Mouse (Mus musculus): ENCODE results near the gene Arl5c.

Gene Arl5c

DNA sequence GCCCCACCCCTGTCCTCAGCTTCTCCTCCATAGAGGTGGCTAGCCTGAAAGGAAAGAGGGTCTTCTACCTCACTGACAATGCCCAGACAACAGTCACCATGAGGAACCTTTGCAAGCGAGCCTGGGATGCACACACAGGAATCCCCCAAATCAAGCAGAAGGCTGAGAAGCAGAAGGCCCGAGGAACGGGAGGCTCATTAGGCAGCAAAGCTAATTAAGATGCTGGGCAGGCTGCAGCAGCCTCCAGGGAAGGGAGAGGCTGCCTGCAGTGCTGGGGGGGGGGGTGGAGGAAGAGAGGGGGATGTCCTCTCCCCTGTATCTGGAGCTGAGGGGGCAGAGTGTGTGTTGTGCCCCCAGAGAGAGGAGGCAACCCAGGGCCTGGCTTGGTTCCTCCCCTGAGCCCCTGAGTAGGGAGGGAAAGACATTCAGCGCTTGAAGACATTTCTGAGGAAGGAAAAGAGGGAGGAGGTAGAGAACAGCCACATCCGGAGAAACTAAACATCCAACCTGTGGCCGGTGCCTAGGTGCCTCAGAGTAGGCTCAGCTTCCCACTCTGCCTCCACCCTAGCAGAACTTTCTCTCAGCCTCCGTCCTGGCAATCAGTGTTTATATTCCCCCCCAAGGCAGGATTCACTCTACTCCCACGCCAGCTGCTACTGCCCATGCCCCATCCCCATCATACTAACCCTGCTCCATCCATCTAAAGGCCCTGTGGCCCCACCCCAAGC lies 24.1 kb upstream of the Arl5c start:
- DNase-seq (ENCODE audit: low read depth), result peak; percentile 64

DNA sequence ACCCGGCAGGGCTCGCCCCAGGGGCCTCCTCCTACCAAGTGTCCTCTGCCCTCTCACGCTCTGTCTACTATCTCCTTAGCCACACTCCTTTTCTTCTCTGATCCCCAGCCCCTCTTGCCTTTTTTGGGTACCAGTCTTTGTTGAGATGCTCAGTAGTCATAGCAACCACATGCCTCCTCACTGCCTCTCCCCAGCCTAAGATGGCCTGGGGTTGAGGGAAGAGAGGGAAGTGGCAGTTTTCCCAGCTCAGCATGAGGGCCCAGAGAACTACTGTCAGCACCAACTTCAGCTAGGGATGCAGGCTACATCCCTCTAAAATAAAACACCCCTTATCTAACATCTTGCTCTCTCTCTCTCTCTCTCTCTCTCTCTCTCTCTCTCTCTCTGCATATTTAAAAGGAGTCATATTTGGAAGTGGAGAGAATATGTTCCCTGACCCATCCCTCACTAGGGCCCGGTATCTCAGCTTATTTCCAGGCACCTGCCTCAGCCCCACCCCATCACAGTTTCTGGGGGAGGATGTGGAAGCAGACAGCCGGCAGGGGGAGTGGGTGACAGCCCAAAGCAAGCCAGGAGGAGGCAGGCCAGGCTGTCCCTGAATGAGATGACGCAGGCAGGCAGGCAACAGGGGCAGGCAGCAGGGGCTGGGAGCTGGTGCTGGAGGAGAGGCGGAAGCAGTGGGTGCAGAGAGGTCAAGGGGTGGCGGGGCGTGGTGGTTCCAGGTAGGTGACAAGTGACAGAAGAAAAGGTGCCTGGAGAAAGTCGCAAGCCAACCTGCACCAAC lies 23.1 kb upstream of the Arl5c start:
- DNase-seq (ENCODE audit: low read depth), result peak; percentile 76

DNA sequence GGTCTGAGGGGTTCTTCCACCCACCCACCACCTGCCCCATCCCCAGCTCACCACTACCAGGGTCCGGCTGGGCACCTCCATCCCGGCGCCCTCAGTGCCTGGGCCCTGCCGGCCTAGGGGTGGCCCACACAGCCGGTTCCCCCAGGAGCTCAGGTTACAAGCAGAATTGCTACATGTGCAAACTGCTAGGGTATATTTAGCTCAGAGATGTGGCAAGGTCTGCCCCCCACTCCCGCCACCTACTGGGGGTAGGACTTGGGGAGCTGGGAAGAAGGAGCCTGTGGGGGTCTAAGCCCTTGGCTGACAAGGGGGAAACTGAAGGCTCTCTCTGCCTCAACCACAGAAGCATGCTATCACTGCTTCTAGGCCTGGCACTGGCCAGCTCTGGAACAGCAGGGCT lies 22.2 kb upstream of the Arl5c start:
- DNase-seq (ENCODE audit: low read depth), result no peak

DNA sequence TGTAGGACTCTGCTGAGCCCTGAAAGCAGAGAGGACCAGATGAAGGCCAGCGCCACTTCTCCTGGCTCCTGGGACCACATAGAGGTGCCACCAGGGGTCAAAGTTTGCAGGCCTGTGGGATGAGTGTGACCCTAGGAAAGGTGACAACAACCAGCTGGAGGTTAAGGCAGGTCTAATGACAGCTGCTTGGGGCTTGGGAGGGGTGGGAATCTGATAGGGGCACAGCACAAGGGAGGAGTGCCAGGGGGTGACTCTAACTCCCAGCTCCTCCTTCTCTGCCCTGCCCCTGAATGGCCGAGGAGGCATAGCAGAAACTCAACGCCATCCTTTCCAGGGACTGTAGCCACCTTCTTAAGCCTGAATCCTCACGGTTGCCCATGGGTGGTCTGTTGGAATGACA lies 20.8 kb upstream of the Arl5c start:
- no peak for DNase-seq (ENCODE audit: low read depth)

DNA sequence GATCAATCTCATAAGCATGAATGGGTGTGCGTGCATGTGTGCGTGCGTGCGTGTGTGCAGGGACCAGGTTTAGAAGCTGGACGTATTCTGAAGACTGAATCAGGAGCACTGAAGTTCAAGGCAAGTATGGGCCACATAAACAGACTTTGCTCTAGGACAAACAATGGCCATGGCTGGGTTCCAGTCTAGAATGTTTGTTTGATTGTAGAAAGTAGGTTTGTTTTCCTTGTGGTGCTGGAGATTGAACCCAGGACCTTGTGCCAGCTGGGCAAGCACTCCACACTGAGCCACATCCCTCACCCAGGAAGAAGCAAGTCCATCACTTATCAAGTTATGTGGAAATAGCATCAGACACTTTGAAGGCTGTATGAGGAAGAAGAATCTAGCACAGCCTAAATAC lies 20.2 kb upstream of the Arl5c start:
- DNase-seq (ENCODE audit: low read depth), result no peak

DNA sequence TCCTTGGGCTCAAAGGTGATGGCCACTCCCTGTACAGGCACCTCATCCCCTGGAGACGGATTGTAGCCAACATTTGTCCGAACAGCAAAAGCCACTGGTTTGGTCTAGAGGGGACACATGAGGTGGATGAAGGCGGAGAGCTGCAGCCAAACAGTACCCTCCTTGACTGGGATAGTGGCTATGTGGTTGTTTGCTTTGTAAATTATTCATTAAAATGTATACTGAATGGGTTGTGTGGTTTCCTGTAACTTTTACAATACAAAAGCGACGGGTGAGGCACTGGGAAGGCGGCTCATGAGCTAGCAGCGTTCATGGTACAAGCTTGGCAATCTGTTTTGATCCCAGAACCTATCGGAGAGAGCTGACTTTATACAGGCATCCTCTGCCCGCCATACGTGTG lies 16.9 kb upstream of the Arl5c start:
- no peak for DNase-seq (ENCODE audit: low read depth)

DNA sequence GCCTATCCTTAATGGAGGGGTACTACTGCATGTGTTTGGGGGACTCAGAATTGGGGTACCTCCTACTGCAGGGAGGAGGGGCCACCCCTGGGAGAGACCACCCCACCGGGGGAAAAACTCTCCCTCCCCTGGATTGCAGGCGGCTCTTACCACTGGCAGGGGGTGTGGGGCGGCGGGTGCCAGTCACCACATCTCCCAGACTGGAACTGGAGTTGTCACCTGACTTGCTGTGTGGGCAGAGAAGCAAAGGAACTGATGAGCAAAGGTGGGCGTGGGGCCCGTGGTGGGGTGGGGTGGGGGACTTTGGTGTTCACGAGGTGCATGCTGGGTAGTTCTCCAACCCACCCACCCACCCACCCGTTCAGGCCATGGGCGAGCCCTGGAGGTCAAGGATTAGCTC lies 15.7 kb upstream of the Arl5c start:
- DNase-seq (ENCODE audit: low read depth), result no peak

DNA sequence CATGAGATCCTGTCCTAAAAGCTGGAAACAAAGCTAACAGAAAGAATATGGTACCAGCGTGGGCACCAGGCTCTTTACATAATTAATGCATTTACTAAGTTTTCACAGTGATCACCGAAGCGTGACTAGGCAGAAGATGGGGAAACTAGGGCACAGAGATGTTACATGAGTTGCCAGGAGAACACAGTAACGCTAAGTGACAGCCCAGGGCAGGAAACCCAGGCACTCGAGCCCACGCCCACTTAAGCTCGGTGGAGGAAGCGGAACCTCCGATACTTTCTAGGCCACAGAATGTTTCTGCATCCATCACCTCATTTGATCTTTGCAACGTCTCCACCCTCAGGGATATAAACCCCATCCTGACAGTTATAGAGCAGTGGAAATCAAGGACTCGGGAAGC lies 12.1 kb upstream of the Arl5c start:
- no peak for DNase-seq (ENCODE audit: low read depth)

DNA sequence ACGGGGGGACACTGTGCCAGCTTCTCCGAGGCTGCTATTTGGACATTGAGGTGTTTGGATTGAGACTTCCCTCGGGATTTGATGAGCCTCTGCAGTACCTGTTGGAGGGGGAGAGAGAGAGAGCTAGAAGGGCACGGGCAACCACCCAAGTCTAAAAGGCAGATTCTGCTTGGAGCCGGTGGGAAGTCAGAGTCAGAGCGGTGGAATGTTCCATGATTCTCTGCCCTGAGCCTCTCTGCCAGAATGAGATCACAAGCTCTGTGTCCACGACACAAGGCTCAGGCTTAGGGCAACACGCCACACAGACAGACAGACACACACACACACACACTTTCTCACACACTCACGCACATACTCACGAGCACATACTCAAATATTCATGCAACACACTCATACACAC lies 9.7 kb upstream of the Arl5c start:
- no peak for DNase-seq (ENCODE audit: low read depth)

DNA sequence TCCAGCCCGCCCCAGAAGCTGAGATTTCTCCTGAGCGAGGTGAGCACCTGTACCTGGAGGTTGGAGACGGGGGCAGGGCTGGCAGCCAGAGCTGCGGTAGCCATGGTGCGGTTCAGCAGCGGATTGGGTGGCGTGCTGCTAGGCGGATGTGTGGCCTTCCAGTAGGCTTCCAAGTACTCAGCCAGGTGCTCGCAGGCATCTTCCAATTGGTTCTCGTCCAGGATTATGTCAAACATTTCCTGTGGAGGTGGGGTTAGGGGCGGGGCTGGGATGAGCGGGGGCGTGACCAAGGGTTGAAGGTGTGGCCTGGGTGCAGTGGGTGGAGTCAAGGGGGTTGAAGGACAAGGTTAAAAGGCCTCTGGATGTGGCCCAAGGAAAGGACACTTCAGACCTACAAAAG lies 9.1 kb upstream of the Arl5c start:
- DNase-seq (ENCODE audit: low read depth), result no peak

DNA sequence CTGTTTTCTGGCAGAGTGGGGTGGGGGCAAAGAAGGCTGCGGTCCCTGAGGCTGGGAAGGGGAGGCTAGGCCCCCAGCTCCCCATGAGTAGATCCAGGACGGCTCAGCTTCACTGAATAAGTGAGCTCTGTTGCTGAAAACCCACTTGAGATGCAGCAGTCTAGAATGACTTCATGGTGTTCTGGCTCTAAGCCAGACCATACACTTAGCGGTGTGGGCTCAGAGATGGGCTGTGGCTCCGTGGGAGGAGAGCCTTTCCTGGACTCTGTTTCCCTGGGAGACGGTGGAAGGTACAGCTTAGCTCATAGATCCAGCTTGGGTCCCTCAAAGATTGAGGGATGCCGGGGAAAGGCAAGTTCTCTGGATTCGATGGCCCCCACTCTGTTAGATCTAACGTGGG lies 8.2 kb upstream of the Arl5c start:
- no peak for DNase-seq (ENCODE audit: low read depth)

DNA sequence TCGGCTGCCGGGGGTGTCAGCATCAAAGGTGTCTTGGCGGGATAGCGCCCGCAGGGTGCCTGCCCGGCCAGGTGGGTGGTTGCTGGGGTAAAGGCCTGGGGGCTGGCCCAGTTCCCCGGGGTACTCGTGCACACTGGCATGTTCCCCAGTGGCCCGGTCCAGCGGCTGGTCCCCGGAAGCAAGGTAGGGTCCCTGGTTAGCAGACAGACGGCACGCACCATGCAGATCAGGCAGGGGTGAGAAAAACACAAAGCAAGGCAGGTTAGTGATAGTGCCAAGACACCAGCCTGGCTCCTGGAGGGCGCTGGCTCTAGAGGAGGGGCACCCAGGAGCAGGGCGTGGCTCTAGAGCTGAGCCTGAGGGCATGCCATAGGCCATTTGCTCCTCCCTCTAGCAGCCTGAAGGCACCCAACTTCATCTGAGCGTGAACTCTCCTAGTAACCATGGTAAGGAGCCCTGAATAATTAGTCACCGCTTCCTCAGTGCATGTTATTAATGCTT lies 7.2 kb upstream of the Arl5c start:
- DNase-seq (ENCODE audit: low read depth), result no peak

DNA sequence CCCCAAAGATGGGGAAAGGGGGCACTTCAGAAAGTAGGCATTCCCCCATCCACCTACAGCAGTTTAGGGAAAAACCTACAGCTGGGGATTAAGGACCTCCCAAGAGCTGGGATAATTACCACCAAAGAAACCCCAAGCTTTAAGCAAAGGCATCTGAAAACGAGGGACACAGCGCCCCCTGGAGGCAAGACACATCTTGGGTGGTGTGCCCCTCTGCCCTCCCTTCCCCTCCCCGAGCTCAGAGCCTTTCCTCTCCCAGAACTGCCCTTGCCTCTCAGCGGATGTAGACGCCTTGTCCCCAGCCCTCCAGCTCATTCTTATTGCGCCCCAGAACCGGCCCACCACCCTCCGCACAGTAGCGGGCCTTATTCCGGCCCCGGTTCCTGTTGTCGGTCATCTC lies 6.6 kb upstream of the Arl5c start:
- peak; percentile 94 for DNase-seq (ENCODE audit: low read depth)

DNA sequence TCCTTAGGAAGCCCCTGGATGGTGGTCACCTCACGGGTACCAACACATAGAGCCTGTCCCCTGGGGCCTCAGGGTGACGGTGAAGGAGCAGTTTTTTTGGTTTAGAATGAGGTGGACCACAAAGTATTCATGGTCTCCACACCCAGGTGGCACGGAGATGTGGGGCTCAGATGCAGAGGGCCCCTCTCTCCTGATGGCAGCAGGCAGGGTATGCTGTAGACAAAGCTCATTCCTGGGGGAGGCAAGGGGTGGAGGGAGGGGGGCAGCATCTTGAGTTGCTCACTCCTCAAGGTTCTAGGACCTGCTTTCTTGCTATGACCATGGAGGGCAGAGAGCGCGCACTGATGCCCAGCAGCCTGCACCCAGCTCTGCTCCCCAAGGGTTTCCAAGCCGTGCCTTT lies 6.0 kb upstream of the Arl5c start:
- DNase-seq (ENCODE audit: low read depth), result peak; percentile 54

DNA sequence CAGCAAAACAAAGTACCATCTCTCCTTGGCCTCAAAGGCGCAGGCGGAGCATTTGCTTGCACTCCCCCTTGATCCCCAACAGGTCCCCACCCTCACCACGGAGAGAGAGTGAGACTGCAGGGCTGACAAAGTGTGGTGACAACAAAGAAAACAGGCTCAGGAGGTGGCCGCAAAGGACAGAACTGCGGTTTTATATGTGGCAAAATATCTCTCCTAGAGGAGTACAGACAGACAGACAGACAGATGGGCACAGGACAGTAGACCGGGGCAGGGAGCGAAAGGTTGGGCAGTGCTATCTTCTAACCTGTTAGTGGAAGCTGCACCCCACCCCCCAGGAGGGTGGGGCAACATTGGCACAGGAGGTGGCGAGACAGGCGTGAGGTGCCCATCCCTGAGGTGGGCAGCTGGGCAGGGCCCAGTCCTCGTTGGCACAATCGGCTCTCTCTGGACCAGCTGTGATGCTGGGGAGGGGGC lies 5.4 kb upstream of the Arl5c start:
- peak; percentile 80 for DNase-seq (ENCODE audit: low read depth)

DNA sequence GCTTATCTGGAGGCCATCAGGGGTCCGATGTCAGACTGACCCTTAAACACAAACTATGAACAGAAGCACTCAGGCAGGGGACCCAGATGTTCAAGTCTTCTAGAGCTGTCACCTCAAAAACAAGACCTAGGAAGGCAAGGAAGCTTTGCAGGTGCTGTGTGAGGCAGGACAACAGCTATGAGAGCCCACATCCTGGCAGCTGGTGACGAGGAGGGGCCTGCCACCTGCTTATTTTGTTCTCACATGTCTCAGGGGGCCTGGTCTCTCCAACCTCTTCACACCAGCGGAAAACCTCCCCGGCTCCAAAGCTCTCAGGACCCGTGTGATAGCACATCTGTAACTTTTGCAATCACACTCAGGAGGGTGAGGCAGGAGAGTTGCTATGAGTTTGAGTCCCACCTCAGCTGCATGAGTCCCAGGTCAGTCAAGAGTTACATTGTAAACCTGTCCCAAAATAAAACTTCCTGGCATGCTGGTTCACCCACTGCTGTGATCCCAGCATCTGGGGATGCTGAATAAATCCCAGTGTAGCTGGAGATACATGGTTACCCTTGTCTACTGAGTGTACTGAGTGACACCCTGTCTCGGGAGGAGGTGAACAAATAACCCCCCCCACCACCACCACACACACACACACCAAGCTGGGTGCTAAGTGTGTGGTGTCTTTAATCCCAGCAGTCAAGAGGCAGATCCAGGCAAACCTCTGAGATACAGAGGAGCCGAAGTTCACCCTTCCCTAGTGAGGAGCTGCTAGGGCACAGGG lies 4.6 kb upstream of the Arl5c start:
- DNase-seq (ENCODE audit: low read depth), result peak; percentile 92

DNA sequence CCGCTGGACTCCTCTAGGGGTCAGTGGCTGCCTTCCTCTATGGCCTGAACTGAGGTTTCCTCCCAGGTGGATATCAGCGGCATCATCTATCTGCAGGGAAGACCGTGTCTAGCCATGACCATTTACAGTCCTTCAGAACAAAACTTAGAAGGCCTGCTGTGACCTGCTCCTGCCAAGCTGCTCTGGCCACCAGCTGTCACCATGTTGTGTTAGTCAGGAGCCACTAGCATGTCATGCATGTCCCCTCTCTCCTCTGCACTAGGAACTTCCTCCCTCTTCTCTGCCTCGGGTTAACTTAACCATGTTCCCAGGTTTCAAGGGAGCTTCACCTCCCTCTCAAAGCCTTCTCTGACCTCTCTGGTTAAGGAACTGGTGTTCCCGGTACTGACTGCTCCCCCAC lies 3.8 kb upstream of the Arl5c start:
- peak; percentile 69 for DNase-seq (ENCODE audit: low read depth)

DNA sequence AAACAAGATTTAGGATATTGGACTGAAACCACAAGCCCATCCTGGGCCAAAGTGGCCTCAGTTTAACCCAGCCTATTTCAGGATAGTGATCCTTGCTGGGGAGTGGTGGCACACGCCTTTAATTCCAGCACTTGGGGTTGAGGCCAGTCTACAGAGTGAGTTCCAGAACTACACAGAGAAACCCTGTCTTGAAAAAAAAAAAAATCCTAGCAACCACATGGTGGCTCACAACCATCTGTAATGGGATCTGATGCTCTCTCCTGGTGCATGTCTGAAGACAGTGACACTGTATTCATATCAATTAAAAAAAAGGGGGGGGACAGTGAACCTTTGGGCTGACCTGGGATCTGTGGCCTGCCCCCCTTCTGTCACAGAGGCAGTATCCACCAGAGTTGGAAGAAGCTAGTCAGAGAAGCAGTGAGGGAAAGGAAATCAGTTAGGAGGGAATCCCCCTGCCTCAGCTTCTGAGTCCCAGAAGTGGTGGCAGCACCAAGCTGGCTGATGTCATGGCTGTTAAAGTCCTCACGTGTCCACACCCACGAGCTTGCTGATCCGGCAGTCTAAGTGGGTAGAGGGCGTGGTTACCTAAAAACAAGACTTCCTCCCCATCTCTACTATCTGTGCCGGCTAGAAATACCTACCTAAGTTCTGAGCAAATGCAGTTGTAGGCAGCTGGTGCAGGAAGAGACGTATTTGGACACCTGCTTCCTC lies 3.1 kb upstream of the Arl5c start:
- DNase-seq (ENCODE audit: low read depth), result peak; percentile 96

DNA sequence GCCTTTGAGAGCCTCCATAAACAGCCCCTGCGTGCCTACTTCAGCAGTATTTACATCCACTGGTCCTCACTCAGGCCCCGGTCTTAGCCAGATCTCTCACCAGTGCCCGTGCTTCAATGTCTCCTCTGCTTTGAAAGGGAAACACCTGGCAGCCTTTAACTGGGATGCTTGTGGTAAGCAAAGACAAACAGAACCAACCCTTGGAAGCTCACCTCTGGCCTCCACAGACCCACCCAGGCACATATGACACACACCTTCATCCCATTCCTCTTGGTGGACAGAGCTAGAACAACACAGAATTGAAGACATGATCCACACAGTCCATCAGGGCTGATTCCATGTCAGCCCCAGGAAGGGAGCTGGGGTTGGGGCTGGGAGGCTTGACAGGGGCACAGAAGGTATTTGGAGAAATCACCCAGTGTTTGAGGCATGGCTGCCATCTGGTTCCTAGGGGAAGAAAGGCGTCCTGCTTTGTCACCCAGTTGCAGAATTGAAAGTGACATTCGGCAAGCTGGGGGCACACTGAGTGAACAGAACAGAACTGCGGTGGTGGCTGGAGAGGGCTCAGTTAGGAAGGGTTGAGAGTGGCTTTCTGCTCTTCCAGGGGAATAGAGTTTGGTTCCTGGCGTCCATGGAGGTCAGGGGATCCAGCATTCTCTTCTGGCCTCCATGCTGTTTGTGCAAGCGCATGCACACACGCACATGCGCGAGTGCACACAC lies 2.3 kb upstream of the Arl5c start:
- DNase-seq (ENCODE audit: low read depth), result no peak

DNA sequence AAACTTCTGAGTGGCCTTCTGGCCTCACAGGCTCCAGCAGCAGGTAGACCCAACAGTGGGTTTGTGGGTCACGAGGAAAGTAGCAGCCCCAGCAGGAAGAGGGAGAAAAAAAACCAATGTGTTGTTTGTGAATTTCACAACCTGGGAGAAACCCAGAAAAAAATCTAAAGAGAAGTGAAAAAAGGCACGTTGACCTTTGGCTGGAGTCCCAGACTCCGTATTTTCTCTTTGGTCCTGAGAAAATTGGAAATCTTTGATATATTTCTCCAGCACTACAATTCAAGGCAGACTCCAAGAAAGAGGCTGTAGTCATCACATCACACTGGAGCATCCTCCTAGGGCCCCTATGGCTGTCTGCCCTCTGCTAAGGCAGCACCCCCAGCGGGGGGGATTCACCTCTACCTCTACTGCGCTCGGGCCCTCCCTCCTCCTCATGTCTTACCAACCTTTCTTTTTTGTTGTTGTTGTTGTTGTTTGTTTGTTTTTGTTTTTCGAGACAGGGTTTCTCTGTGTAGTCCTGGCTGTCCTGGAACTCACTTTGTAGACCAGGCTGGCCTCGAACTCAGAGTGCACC lies 1.5 kb upstream of the Arl5c start:
- no peak for DNase-seq (ENCODE audit: low read depth)

DNA sequence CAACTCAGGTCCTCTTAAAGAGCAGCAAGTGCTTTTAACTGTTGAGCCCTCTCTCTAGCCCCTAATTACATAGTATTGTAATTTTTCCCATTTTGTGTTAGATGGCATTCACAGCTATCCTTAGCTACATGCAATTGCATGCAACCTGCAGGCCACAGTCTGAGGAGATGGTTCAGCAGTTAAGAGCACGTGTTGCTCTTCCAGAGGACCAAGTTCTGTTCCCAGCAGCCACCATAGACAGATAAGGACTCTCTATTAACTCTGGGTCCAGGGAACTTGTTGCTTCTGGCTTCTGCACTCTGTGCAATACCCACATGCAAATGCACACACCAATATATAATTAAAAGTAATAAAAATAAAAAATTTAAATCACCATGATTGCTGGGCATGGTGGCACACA lies 710 bp upstream of the Arl5c start:
- no peak for DNase-seq (ENCODE audit: low read depth)

Measured in naive thymus-derived CD4-positive, alpha-beta T cell, adult 2 months (primary cell).